Mouse (Mus musculus) brown adipose tissue, adult 24 weeks (tissue): ENCODE measurements around the gene Oxa1l. TPM values are rescaled to one million over a fixed set of nuclear protein-coding genes. Genes with fewer than 3 reads are reported as not detected.

Source experiments
- H3K27ac ChIP-seq: fragments of 200-500 bp; replicated peaks from 2 replicates; pipeline ENCODE4 v1.5.1; 2012; ENCODE audit warnings: low read depth, mild to moderate bottlenecking, low read length
- H3K4me1 ChIP-seq: fragments of 200-500 bp; 2 replicates; pipeline ENCODE4 v1.6.1; 2012; ENCODE audit warnings: low read length, mixed read lengths; ENCODE audit not compliant: control insufficient read depth, insufficient read depth, insufficient read length
- H3K4me3 ChIP-seq: fragments of 200-500 bp; 2 replicates; pipeline ENCODE4 v1.5.1; 2012; ENCODE audit warnings: low read depth, mild to moderate bottlenecking, low read length, moderate library complexity; ENCODE audit not compliant: insufficient read depth
- polyA plus RNA-seq: library from polyadenylated mRNA; stranded (reverse); fragments of >200 nt; gene quantifications from 2 replicates; pipeline ENCODE4 v1.2.4, GENCODE M21; 2012; ENCODE audit not compliant: missing spikeins, insufficient read depth, insufficient read length

Gene Oxa1l
- polyA plus RNA-seq, 1 experiment, result 121 TPM

- H3K4me1 ChIP-seq, result no peaks in the 10 kb centered on the region
- H3K27ac ChIP-seq, result no peak overlapping the region
- H3K4me3 ChIP-seq, result no peak overlapping the region
Observed at GRCm38 (mm10) chr14:54363156-54363555, 2.5 kb downstream of the Oxa1l start.

- no peak overlapping the region for H3K4me3 ChIP-seq
- H3K4me1 ChIP-seq, result no peaks in the 10 kb centered on the region
- H3K27ac ChIP-seq, result no peak overlapping the region
Observed at GRCm38 (mm10) chr14:54365026-54365645, 4.5 kb downstream of the Oxa1l start.

GRCm38 (mm10) chr14:54366581-54366980, 5.9 kb downstream of the Oxa1l start:
- Histone ChIP-seq H3K4me3 (no peak overlapping the region), H3K4me1 (no peaks in the 10 kb centered on the region), H3K27ac (no peak overlapping the region)

- no peak overlapping the region for H3K4me3 ChIP-seq
- H3K27ac ChIP-seq, result no peak overlapping the region
- H3K4me1 ChIP-seq, result no peaks in the 10 kb centered on the region
Observed at GRCm38 (mm10) chr14:54367429-54368060, 6.9 kb downstream of the Oxa1l start.

- H3K27ac ChIP-seq, result no peak overlapping the region
Observed at GRCm38 (mm10) chr14:54369372-54369771, 8.7 kb downstream of the Oxa1l start.

GRCm38 (mm10) chr14:54370595-54370994, 10.0 kb downstream of the Oxa1l start:
- Histone ChIP-seq H3K27ac (no peak overlapping the region), H3K4me3 (no peak overlapping the region), H3K4me1 (no peaks in the 10 kb centered on the region)

More at GRCm38 (mm10) chr14:54369372-54369771, 8.7 kb downstream of the Oxa1l start:
- no peak overlapping the region for H3K4me3 ChIP-seq
- no peaks in the 10 kb centered on the region for H3K4me1 ChIP-seq

GRCm38 (mm10) chr14:54371460-54371859, 10.8 kb downstream of the Oxa1l start:
- no peak overlapping the region for H3K4me3 ChIP-seq
- no peak overlapping the region for H3K27ac ChIP-seq
- H3K4me1 ChIP-seq, result no peaks in the 10 kb centered on the region

GRCm38 (mm10) chr14:54372923-54373322, 12.3 kb downstream of the Oxa1l start:
- no peak overlapping the region for H3K27ac ChIP-seq
- no peaks in the 10 kb centered on the region for H3K4me1 ChIP-seq
- no peak overlapping the region for H3K4me3 ChIP-seq

GRCm38 (mm10) chr14:54375916-54376315, 15.3 kb downstream of the Oxa1l start:
- H3K27ac ChIP-seq, result no peak overlapping the region
- no peak overlapping the region for H3K4me3 ChIP-seq
- H3K4me1 ChIP-seq, result no peaks in the 10 kb centered on the region

GRCm38 (mm10) chr14:54377166-54377565, 16.5 kb downstream of the Oxa1l start:
- no peak overlapping the region for H3K4me3 ChIP-seq
- H3K27ac ChIP-seq, result no peak overlapping the region
- no peaks in the 10 kb centered on the region for H3K4me1 ChIP-seq

GRCm38 (mm10) chr14:54379571-54379970, 18.9 kb downstream of the Oxa1l start:
- Histone ChIP-seq H3K27ac (no peak overlapping the region), H3K4me3 (no peak overlapping the region), H3K4me1 (no peaks in the 10 kb centered on the region; the same call in none of the 2 replicates)

GRCm38 (mm10) chr14:54380616-54381015, 20.0 kb downstream of the Oxa1l start:
- H3K4me1 ChIP-seq, result no peaks in the 10 kb centered on the region; the same call in none of the 2 replicates
- no peak overlapping the region for H3K27ac ChIP-seq
- H3K4me3 ChIP-seq, result no peak overlapping the region

- H3K4me3 ChIP-seq, result no peak overlapping the region
- no peak overlapping the region for H3K27ac ChIP-seq
- H3K4me1 ChIP-seq, result no peaks in the 10 kb centered on the region; the same call in none of the 2 replicates
Observed at GRCm38 (mm10) chr14:54381816-54382215, 21.2 kb downstream of the Oxa1l start.

GRCm38 (mm10) chr14:54382641-54383040, 22.0 kb downstream of the Oxa1l start:
- no peak overlapping the region for H3K27ac ChIP-seq
- H3K4me1 ChIP-seq, result no peaks in the 10 kb centered on the region; the same call in none of the 2 replicates

GRCm38 (mm10) chr14:54383355-54383771, 22.7 kb downstream of the Oxa1l start:
- Histone ChIP-seq H3K27ac (no peak overlapping the region), H3K4me1 (no peaks in the 10 kb centered on the region; the same call in none of the 2 replicates), H3K4me3 (no peak overlapping the region)

More at GRCm38 (mm10) chr14:54382641-54383040, 22.0 kb downstream of the Oxa1l start:
- H3K4me3 ChIP-seq, result no peak overlapping the region

GRCm38 (mm10) chr14:54384396-54384795, 23.8 kb downstream of the Oxa1l start:
- no peak overlapping the region for H3K27ac ChIP-seq
- H3K4me1 ChIP-seq, result no peaks in the 10 kb centered on the region; the same call in none of the 2 replicates
- no peak overlapping the region for H3K4me3 ChIP-seq
